Mouse (Mus musculus): ENCODE measurements around the gene Gm49336. TPM values are rescaled to one million over a fixed set of nuclear protein-coding genes. Genes with fewer than 3 reads are reported as not detected.

Gene Gm49336
- total RNA-seq, 2 experiments from 2014 or later: 64.0 to 65.9 TPM

DNA sequence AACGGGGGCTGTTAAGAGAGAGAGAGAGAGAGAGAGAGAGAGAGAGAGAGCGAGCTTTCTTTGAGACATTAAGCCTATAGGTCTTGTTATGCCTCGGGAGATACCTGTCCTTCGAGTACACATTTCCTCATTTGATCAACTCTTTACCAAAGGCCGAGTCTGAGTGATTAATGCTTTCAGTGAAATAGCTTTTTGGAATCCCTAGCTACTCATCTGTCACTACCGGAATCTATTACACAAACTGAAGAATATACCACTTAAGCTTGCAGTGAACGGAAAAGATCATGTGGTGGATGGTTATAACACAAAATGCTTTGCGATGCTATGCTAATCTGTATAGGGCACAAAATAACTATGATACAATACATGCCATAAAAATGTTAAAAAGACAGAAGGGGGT lies 941 bp downstream of the Gm49336 start:
- DNase-seq (ENCODE audit: low spot score in 2 of 2): no peak

DNA sequence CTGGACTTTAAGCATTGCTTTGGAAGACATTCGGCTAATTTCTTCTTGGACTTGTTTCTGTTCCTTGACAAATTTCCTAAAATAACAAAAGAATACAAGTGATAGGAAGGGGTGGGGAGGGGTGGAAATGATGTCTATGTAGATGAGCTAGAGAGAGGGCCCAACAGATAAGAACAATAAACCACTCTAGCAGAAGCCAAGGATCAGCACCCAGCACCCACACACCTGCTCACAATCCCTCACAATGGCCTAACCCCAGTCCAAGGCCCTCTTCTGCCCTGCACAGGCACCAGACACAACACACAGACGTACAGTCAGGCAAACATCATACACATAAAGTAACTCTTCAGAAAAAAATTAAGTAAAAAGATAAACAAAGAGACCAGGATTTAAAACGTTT lies 12.8 kb downstream of the Gm49336 start:
- no peak for DNase-seq (ENCODE audit: low spot score in 2 of 2)

DNA sequence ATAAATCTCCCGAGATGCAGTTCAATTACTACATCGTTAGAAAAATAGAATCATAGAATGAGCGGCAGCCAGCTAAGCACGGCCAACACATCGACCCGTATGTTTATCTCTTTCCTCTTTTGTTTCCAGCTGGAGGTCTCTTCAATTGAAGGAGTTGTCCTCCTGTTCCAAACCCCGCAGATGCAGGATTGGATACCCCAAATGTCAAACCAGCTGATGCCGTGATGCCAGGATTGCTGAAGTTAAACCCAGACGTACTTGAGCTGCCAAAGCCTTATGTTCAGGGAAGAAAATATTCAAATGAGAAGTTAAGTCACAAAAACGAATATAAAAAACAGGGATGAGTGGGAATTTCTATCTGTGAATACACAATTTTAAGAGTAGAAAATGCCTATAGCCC lies 31.4 kb downstream of the Gm49336 start:
- peak; percentile 76 to 86 for DNase-seq (ENCODE audit: low spot score in 2 of 2)

DNA sequence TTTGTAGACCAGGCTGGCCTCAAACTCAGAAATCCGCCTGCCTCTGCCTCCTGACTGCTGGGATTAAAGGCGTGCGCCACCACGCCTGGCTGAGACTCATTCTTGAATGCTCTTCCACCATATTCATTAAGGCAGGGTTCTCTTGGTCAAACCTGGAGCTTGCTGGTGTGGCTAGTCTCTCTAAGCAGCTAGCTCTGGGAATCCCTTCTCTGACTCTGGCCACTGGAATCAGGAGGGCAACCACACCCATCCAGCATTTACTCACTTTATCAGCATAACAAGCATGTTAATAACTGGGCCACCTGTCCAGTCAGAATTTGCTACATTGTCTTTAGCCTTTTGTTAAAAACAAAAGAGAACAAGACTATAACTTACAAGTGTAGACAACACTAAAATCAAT lies 33.7 kb downstream of the Gm49336 start:
- DNase-seq (ENCODE audit: low spot score in 2 of 2): no peak

DNA sequence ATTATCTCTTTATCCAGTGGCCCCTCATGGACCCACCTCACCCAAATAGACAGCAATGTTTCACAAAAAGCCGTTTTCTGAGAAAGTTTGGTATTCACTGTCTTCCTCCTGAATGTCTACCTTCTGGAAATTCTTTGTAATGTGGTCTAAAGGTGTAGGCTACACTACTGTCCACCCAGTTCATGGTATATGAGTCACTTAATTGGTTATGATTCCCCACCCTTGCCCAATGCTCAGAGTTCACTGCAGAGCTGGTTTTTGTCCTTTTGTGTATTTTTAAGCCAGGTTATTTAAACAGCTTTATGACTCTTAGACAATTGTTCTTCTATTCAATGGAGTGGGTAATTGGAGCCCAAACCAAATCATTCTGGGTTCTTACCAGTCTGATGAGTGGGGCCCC lies 35.2 kb downstream of the Gm49336 start:
- DNase-seq (ENCODE audit: low spot score in 2 of 2): no peak

DNA sequence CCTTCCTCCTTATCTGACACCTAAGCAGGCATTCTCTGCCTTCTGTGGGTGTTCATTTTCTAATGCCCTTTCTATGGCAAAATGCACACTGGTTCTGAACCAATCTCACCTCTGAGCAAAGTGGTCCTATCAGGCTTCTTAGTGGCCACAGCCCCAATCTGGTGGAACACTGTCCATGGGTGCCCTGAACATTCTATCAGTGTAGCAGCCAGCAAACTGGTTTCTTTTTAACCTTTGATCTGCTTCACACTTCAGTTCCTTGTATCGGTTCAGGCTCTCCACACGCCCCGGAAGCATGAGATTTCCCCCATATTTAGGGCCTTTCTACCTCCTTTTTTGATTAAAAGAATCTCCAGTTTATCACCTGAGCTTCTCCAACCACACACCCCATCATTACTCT lies 36.3 kb downstream of the Gm49336 start:
- DNase-seq (ENCODE audit: low spot score in 2 of 2): no peak

DNA sequence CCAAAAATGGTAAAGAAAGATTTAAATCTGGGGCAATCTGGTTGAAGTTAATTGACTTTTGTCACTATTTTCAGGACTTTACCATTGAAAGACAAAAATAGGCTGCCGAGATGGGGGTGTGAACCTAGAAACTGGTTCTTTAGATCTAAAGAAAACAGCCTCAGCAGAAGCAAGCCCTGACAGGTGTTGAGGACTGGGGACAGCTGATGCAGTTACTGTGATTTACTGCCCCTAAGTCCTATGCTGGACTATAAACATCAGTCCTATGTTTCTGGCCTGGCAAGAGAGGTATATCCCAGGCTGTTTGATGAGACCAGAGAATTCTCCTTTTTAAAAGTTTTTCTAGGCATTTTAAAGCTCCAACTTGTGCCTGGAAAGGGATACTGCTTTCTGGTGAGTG lies 37.3 kb downstream of the Gm49336 start:
- no peak for DNase-seq (ENCODE audit: low spot score in 2 of 2)

DNA sequence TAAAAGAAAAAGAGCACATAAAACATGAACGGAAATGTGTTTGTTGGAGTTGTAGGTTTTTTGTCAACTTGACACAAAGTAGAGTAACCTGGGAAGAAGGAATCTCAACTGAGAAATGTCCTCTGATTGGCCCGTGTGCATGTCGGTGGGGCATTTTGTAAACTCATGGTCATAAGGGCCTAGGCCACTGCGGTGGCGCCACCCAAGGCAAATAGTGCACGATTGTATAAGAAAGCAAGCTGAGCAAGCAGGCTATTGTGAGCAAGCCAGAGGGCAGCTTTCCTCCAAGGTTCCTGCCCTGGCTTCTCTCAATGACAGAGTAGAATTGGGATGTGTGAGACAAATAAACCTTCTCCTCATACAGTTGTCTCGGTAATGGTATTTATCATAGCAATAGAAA lies 42.1 kb downstream of the Gm49336 start:
- no peak for DNase-seq (ENCODE audit: low spot score in 2 of 2)

DNA sequence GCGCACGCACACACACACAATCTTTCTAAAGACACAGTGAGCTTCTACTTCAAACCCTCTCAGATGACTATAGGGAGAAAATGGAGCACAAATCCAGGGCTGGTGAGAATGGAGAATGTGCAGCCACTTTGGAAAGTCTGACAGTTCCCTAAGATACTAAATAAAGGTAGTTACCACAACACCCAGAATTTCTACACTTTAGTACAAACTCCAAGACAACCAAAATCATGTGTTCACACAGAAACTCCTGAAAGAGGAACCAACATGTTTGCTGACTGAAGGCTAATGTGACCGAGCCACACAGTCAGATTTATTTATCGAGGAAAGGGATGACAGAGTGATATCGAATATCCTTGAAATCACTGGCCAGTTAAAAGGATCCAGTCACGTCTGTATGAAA lies 46.3 kb downstream of the Gm49336 start:
- DNase-seq (ENCODE audit: low spot score in 2 of 2): no peak

DNA sequence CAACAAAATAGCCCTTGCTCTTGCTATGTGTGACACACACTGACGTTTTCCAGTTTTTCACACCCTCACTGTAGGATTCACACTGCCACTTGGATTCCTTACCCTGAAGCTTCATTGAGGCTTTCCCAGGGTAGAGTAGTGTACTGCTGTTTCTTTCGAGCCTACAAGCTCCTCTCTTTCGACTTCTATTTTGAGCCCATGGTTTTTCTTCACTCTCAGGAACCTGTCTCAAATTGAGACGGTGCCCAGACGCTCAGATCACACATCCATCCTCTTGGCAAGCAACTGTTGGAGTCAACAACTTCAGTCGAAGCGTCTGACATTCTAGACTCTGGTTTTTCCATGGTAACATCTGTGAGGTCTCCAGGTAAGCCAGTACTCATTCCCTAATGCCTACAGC lies 54.4 kb downstream of the Gm49336 start, which contains the start of gene Atp8a2:
TSS of gene Atp8a2 (minus strand) at position 296 of the 400 bp plus-strand sequence.
- DNase-seq (ENCODE audit: low spot score in 2 of 2): no peak

DNA sequence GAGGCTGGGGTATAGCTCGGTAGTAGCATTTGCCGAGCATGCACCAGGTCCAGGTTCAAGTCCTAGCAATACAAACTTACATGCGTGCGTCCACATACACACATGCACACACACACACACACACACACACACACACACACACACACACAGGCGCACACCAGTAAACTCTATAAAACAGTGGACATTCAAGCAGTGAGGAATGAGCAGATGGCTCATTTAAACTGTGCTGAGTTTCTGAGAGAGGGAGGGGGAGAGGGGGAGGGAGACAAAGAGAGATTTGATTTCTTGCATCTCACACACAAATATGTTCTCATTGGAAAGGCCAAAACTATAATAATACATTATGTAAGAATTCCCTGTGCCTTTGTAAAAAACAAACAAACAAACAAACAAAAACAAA lies 55.3 kb downstream of the Gm49336 start:
- no peak for DNase-seq (ENCODE audit: low spot score in 2 of 2)

DNA sequence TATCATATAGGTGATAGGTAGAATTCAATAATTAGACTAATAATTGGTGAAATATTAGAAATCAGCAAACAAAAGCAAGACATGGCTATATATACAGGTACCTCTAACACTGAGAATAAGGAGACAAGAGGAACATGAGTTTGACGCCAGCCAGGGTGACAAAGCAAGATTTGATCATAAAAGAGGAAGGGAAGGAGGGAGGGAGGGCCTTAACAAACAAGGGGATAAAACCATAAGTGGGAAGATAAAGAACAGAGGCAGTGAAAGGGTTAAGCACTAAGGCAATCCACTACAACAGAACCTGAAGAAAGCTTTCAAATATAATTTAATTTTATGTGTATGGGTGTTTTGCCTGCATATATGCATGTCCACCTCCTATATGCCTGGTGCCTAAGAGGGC lies 56.7 kb downstream of the Gm49336 start:
- DNase-seq (ENCODE audit: low spot score in 2 of 2): no peak

DNA sequence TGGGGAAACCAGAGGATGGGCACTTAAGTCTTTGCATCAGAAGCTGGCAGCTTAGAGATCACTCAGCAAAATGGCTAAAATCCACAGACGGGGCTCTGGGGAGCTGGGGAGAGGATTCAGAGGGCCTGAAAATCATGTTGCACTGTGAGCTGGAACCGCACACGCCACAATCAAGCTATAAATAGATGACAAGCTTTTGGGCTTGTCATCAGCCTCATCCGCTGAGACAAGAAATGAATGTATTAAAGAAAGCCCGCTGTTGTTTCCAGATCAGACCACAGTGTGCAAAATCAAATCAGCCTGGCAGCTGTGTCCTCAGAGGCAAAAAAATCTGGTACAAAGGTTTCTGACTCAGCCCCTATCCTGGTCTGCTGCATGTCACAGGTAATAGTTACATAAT lies 61.5 kb downstream of the Gm49336 start:
- no peak for DNase-seq (ENCODE audit: low spot score in 2 of 2)

DNA sequence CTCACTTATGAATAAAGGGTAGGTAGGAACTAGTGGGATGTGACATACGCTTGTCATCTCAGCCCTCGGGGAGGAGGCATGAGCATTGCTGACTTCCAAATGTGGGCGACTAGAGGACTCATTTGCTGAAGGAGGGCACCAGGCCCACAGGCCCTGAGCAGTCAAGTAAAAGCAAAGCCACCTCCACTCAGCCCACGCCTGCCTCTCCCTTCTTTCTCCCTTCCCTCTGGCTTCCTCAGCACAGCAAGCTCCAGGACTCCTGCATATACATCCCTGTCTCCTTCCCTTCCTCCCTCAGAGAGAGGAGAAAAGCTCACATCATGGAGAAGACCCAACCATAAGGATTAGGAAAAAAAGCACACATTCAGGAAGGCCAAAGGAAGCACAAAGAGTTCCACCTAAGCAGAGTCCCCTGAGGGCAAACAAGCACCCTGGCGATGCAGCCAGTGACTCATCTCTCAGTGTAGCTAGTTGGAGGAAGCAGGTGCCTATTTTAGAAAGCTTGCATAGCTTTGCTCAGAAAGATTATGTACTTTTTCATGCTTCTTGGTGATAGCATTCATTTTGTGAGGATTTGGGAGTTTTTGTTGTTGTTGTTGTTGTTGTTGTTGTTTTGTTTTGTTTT lies 63.0 kb downstream of the Gm49336 start:
- peak in 1 of 2 experiments; percentile 33 for DNase-seq (ENCODE audit: low spot score in 2 of 2)

DNA sequence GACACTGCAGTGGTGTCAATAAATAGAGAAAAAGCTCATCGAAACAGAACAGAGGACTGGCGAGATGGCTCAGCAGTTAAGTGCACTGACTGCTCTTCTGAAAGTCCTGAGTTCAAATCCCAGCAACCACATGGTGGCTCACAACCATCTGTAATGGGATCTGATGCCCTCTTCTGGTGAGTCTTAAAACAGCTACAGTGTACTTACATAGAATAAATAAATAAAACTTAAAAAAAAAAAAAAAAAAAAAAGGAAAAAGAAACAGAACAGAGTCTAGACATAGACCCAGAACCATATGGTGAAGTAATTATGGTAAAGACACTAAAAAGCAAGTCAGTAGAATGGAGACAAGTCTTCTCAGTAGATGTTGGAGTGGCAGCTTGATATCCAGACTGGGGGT lies 70.0 kb downstream of the Gm49336 start:
- DNase-seq (ENCODE audit: low spot score in 2 of 2): no peak

DNA sequence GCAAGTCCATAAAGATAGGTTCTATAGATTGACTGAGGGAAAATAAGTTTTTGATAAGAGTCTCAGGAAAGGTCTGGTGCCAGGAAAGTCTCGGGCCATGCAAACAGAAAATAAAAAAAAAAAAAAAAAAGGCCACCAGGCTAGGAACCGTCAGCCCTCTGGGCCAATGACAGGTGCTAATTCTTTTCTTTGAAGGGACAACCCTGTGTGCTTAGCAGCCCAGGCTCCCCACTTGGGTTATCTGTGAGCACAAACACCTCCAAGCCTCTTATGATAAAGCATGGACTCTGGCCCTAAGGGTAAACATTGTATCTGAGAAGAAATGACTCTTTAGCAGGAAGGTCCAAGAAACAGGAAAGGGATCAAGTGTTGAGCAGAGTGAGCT lies 72.7 kb downstream of the Gm49336 start:
- no peak for DNase-seq (ENCODE audit: low spot score in 2 of 2)

DNA sequence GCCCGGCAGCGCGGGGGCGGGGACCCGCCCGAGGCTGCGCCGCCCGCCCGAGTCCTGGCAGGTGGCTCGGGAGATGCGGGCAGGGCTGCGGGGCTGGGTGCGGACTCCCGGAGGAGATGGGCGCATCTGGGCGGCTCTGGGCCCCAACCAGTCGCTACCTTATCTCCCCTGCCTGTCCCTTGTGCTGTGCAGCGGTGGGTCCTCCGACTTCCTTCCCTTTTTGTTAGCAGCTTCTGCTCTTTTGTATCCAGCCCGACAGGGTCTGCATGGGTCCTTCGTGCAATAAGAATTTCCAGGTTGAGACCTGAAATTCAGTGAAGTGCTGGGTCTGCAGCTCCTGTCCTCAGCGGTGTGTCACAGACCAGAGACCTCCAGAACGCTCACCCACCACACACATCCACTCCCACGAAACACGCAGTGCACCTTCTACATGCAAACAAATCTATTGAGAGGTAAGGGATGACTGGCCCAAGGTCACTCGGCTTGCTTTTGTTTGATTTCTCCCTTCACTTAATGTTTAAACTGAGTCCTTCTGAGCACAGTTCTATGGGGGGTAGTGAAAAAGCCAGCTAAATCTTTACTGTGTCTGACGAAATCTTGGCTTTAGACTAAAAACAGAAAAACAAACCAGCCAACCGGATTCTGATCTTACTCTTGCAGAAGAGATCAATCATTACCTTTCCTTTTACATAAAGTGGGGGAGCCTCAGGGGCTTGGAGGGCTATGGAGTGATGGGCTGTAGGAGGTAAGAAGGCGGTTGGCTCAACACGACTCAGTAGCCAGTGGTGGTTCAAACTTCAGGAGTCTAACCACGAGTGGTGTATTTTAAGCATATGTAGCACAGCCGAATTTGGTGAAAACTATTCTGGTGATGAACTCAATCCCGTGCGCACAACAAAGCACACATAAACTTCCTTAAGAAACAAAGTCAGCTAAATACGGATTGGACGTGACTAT lies 73.4 kb downstream of the Gm49336 start:
- DNase-seq (ENCODE audit: low spot score in 2 of 2): peak in 1 of 2 experiments; percentile 32

DNA sequence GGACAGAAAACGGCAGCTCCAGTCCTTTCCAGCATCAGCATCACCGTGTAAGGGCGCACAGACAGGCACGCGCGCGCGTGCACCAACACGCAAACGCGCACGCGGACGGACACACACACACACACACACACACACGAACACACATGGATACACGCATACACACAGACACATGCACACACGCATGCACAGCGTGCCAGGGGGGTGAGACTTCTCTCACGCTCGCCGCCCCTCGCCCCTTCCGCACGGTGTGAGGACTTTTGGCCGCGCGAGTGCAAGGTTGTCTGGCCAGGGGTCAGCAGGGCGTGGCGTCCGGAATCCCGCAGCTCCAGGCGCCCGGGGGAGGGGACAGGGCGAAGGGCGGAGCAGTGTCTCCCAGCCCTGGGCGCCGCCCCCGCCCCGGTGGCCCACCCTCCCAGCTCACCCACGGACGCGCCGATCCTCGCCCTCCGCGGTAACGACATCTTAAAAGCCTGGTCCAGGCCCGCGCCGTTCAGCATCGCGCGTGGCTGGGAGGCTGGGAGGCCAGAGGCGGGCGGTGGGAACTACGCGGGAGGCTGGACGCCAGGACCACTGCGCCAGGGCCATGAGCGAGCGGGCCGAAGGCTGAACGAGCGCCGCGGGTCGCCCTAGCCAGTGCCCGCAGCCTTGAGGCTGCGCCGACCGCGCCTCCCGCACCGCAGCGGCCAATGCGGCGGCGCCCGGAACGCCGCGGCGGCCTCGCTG lies 74.3 kb downstream of the Gm49336 start:
- DNase-seq (ENCODE audit: low spot score in 2 of 2): peak; percentile 60 to 77

DNA sequence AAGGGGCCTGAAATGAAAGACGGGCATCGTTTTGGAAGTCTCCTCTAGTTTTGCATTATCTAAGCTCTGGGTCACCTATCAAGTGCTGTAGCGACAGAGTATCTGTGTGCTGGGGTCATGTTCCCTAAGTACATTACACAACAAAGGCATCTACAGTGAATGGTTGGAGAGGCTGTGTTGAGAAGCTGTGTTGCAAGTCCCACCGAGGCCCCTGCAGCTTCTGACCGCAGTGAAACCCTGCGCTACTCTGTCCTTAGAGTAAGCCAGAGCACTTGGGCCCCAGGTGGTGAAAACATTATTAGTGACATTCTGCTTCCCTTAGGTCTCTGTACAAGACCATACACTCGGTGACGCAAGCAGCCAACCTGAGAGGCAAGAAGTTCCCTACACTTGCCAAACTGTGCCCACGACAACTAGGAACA lies 74.8 kb downstream of the Gm49336 start:
- no peak for DNase-seq (ENCODE audit: low spot score in 2 of 2)

DNA sequence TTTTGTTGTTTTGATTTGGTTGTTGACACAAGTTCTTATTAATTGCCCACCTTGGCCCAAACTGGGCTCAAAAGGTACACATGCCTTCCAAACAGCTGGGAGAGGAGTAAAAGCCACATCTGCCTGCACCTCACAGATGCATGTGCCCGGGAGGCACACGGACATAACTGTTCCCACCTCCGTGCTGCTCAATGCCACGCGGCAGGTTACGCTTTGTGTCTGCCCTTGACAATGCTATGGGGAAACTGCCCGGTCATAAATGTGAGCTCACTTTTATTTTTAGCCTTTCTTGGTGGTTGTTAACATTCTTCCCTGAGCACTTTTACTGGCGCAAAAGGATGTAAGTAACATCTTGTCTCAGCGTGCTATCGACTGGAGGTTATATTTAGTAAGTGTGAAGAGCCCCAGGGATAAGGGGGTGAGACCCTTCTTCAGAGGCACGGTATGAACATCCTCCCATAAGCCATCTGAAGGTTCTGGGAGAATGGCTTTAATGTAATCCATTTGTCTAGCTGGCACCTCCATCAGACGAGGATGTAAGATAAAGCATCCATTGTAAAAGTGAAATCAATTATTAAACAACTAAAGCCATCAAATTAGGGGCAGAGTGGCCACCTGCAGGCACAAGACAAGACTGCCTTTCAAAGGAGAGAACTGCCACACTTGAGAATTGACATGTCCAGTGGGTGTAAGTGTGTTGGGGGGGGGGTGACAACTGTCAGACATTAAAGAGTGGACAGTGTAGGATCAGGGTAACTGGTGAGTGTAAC lies 78.8 kb downstream of the Gm49336 start:
- DNase-seq (ENCODE audit: low spot score in 2 of 2): no peak
